ENCODE assay signal across 8 mouse cellular contexts in genomic region chr1:163910343-163910742, GRCm38 (mm10). TPM values are rescaled to one million over a fixed set of nuclear protein-coding genes. Genes with fewer than 3 reads are reported as not detected.
DNase-seq lines count a peak whose midpoint lies in the region; ATAC-seq lines count a peak whose summit lies in the region.

No protein-coding gene starts in this region.

- intact Hi-C loops in left cerebral cortex, postnatal 25 days (cut with DNase I): loop anchor here (2.0 kb wide), 2 partner anchors 760 to 822 kb away; no protein-coding TSS in a partner anchor
- intact Hi-C loops in left cerebral cortex, postnatal 4 days (cut with DNase I): no loop called here

- peak; percentile 80 for ATAC-seq in midbrain, embryonic 15.5 days (replicated peaks)

- no peak overlapping the region for H3K4me2 ChIP-seq in midbrain, embryonic 15.5 days

- no peaks in the 10 kb centered on the region for H3K27me3 ChIP-seq in midbrain, embryonic 15.5 days (replicated peaks)

- DNase-seq in adrenal gland, postnatal 10 days: peak; percentile 49
- no peak for DNase-seq in adrenal gland, adult 18-20 months (ENCODE audit: low spot score in 2 of 2)
- DNase-seq in left cerebral cortex, postnatal 25 days (ENCODE audit: low spot score in 2 of 2): peak; percentile 45 to 46
- DNase-seq in left cerebral cortex, postnatal 4 days: no peak
- peak; percentile 81 for DNase-seq in embryo, embryonic 10.5 days (ENCODE audit: low spot score)
- DNase-seq in induced T-regulatory cell, adult 2 months (ENCODE audit: low read depth): peak; percentile 79
- no peak for DNase-seq in spleen, postnatal 4 days (ENCODE audit: low spot score in 2 of 2)

- no peak overlapping the region for H3K4me3 ChIP-seq in midbrain, embryonic 15.5 days

- no peaks in the 10 kb centered on the region for H3K4me1 ChIP-seq in midbrain, embryonic 15.5 days

- H3K36me3 ChIP-seq in midbrain, embryonic 15.5 days (replicated peaks): no peaks in the 10 kb centered on the region; the same call in 1 of the 2 replicates

- WGBS in midbrain, embryonic 15.5 days: 9% methylated on average over 2 of the region's 2 CpGs

- no peak overlapping the region for H3K9ac ChIP-seq in midbrain, embryonic 15.5 days

- no peak overlapping the region for H3K27ac ChIP-seq in midbrain, embryonic 15.5 days

- no peaks in the 10 kb centered on the region for H3K9me3 ChIP-seq in midbrain, embryonic 15.5 days

RNA-seq across cellular contexts. Expression of gene Scyl3, which starts 18.6 kb away (rescaled TPM):
- total RNA-seq in adrenal gland, postnatal 10 days (2021): 10 to 100 TPM; 17.4 to 18.7 TPM
- total RNA-seq in adrenal gland, adult 18-20 months (2021): 10 to 100 TPM; 14.3 to 16.5 TPM
- 10 to 100 TPM; 20.5 to 23.8 TPM for total RNA-seq in left cerebral cortex, postnatal 25 days (2021)
- 10 to 100 TPM; 22.2 to 23.3 TPM for total RNA-seq in left cerebral cortex, postnatal 4 days (2021)
- 14.5 and 15.1 TPM in 2 replicates for polyA plus RNA-seq in midbrain, embryonic 15.5 days (2015; fragmentation: Nextera tagmentation; extraction: Ambion mirVana)

Comparison
In these comparisons a context has a peak if more than half of its experiments do, and no peak if none do; other contexts are left out.
1. DNase-seq: peak in adrenal gland, postnatal 10 days (single experiment), left cerebral cortex, postnatal 25 days (2 of 2), embryo, embryonic 10.5 days (single experiment) and induced T-regulatory cell, adult 2 months (single experiment); none in adrenal gland, adult 18-20 months (0 of 2), left cerebral cortex, postnatal 4 days (single experiment) and spleen, postnatal 4 days (0 of 2).